Mouse (Mus musculus) heart, embryonic 11.5 days (tissue): ENCODE data around the gene Phf3. TPM values are rescaled to one million over a fixed set of nuclear protein-coding genes. Genes with fewer than 3 reads are reported as not detected.
A peak's percentile ranks its signal among the peaks of the same experiment; 100 is the strongest.
"Not testable (repeated sequence)": the region's sequence is repeated elsewhere in the genome, so short reads cannot be mapped to it uniquely, and the experiment has no call there.

Experiments
- ATAC-seq: fragments of 200-750 bp; cut with Nextera tagmentation; replicated peaks from 2 replicates; pipeline ENCODE4 v1.8.0; 2017; ENCODE audit warnings: moderate library complexity; ENCODE audit not compliant: insufficient number of reproducible peaks, low FRiP score, low TSS enrichment
- H3K27ac ChIP-seq: fragments of 300-500 bp; sonication (generic); 2 replicates; pipeline ENCODE4 v1.5.1; 2014; ENCODE audit warnings: mild to moderate bottlenecking, low read depth, low read length
- H3K27me3 ChIP-seq: fragments of 300-500 bp; sonication (generic); 2 replicates; pipeline ENCODE4 v1.6.1; 2014; ENCODE audit warnings: mild to moderate bottlenecking, low read length, mixed read lengths; ENCODE audit not compliant: control insufficient read depth, insufficient read depth
- H3K36me3 ChIP-seq: fragments of 300-500 bp; sonication (generic); 2 replicates; pipeline ENCODE4 v1.6.1; 2014; ENCODE audit warnings: mild to moderate bottlenecking, low read length, moderate library complexity, mixed read lengths; ENCODE audit not compliant: control insufficient read depth, insufficient read depth
- H3K4me1 ChIP-seq: fragments of 300-500 bp; sonication (generic); 2 replicates; pipeline ENCODE4 v1.6.1; 2014; ENCODE audit warnings: low read length; ENCODE audit not compliant: control insufficient read depth, insufficient read depth
- H3K4me2 ChIP-seq: fragments of 300-500 bp; sonication (generic); 2 replicates; pipeline ENCODE4 v1.6.1; 2014; ENCODE audit warnings: mild to moderate bottlenecking, moderate library complexity
- H3K4me3 ChIP-seq: fragments of 300-500 bp; sonication (generic); 2 replicates; pipeline ENCODE4 v1.5.1; 2014; ENCODE audit warnings: low read depth, low read length
- H3K9ac ChIP-seq: fragments of 300-500 bp; sonication (generic); 2 replicates; pipeline ENCODE4 v1.6.1; 2014; ENCODE audit warnings: mild to moderate bottlenecking, low read depth, low read length, moderate library complexity
- H3K9me3 ChIP-seq: fragments of 300-500 bp; sonication (generic); replicated peaks from 2 replicates; pipeline ENCODE4 v1.6.1; 2016; ENCODE audit warnings: low read length; ENCODE audit not compliant: control insufficient read depth
- WGBS: fragments of 180-500 bp; shearing (Covaris S2); extraction: QIAGEN DNeasy Blood & Tissue Kit; methylation state at CpG from one replicate; pipeline ENCODE4 v1.1.7; 2014; ENCODE audit not compliant: insufficient replicate concordance; 5-methylcytosine and 5-hydroxymethylcytosine counted together
- polyA plus RNA-seq: library from polyadenylated mRNA; unstranded; fragments of >200 nt; fragmentation: Nextera tagmentation; extraction: Ambion mirVana; gene quantifications from 2 replicates; pipeline ENCODE4 v1.2.1, GENCODE M21; 2014

Gene Phf3
- polyA plus RNA-seq, 1 experiment from 2014 or later: 39.4 TPM

GRCm38 (mm10) chr1:30895366-30895765 is 21.6 kb upstream of the Phf3 start:
- not testable (repeated sequence) for H3K4me3 ChIP-seq, ATAC-seq, H3K9me3 ChIP-seq, H3K4me1 ChIP-seq, H3K27ac ChIP-seq, H3K36me3 ChIP-seq, H3K4me2 ChIP-seq, H3K9ac ChIP-seq, H3K27me3 ChIP-seq

- not testable (repeated sequence) for ATAC-seq
These were observed 10.1 kb upstream of the Phf3 start for GRCm38 (mm10) chr1:30883806-30884205.

GRCm38 (mm10) chr1:30875746-30876145 is 2.0 kb upstream of the Phf3 start:
- no peak overlapping the region for H3K9ac ChIP-seq
- H3K36me3 ChIP-seq: no peaks in the 10 kb centered on the region
- no peak for ATAC-seq
- H3K4me3 ChIP-seq: no peak overlapping the region
- peaks cover 4% of the 10 kb centered on the region; the same call in 1 of the 2 replicates for H3K4me1 ChIP-seq
- no peak overlapping the region for H3K27ac ChIP-seq
- H3K27me3 ChIP-seq: no peaks in the 10 kb centered on the region
- no peak overlapping the region for H3K4me2 ChIP-seq
- H3K9me3 ChIP-seq: no peaks in the 10 kb centered on the region

More at GRCm38 (mm10) chr1:30883806-30884205, 10.1 kb upstream of the Phf3 start:
- H3K4me2 ChIP-seq, H3K9ac ChIP-seq, H3K27me3 ChIP-seq, H3K27ac ChIP-seq, H3K4me3 ChIP-seq, H3K4me1 ChIP-seq, H3K9me3 ChIP-seq, H3K36me3 ChIP-seq: not testable (repeated sequence)
- WGBS: 91% methylated on average over 1 of the region's 1 CpGs

GRCm38 (mm10) chr1:30874261-30875131 is 775 bp upstream of the Phf3 start:
- H3K4me2 ChIP-seq: peak overlapping the region; percentile 61
- peaks cover 4% of the 10 kb centered on the region; the same call in 1 of the 2 replicates for H3K4me1 ChIP-seq
- H3K9me3 ChIP-seq: no peaks in the 10 kb centered on the region
- peak overlapping the region; percentile 92 for H3K4me3 ChIP-seq
- no peak; the same call in 1 of the 2 replicates for ATAC-seq
- peak overlapping the region; percentile 96 for H3K9ac ChIP-seq
- no peaks in the 10 kb centered on the region for H3K36me3 ChIP-seq
- H3K27me3 ChIP-seq: no peaks in the 10 kb centered on the region
- H3K27ac ChIP-seq: peak overlapping the region; percentile 99
- 53% methylated on average over 15 of the region's 15 CpGs for WGBS

GRCm38 (mm10) chr1:30872836-30873540 is 733 bp downstream of the Phf3 start:
- Histone ChIP-seq H3K4me3 (peak overlapping the region; percentile 92), H3K27ac (peak overlapping the region; percentile 99), H3K4me2 (peak overlapping the region; percentile 61), H3K36me3 (no peaks in the 10 kb centered on the region), H3K4me1 (peaks cover 4% of the 10 kb centered on the region; the same call in 1 of the 2 replicates), H3K27me3 (no peaks in the 10 kb centered on the region), H3K9ac (peak overlapping the region; percentile 96), H3K9me3 (no peaks in the 10 kb centered on the region)
- WGBS: under 1% methylated on average over 61 of the region's 79 CpGs
- peak; percentile 80 for ATAC-seq

GRCm38 (mm10) chr1:30867786-30868185 is 5.9 kb downstream of the Phf3 start:
- WGBS: 90% methylated on average over 4 of the region's 4 CpGs
- H3K4me3 ChIP-seq: no peak overlapping the region
- H3K9ac ChIP-seq: no peak overlapping the region
- peaks cover 4% of the 10 kb centered on the region; the same call in 1 of the 2 replicates for H3K4me1 ChIP-seq
- H3K4me2 ChIP-seq: no peak overlapping the region
- no peaks in the 10 kb centered on the region for H3K27me3 ChIP-seq
- H3K9me3 ChIP-seq: no peaks in the 10 kb centered on the region
- ATAC-seq: no peak
- H3K27ac ChIP-seq: no peak overlapping the region
- H3K36me3 ChIP-seq: no peaks in the 10 kb centered on the region

GRCm38 (mm10) chr1:30852518-30852917 is 21.2 kb downstream of the Phf3 start:
- no peak for ATAC-seq
- peaks cover 2% of the 10 kb centered on the region; the same call in 1 of the 2 replicates for H3K4me1 ChIP-seq
- H3K9ac ChIP-seq: no peak overlapping the region
- H3K4me2 ChIP-seq: no peak overlapping the region
- no peaks in the 10 kb centered on the region for H3K36me3 ChIP-seq
- H3K4me3 ChIP-seq: no peak overlapping the region
- no peaks in the 10 kb centered on the region for H3K27me3 ChIP-seq
- no peaks in the 10 kb centered on the region for H3K9me3 ChIP-seq
- 76% methylated on average over 3 of the region's 3 CpGs for WGBS
- H3K27ac ChIP-seq: no peak overlapping the region

- no peak overlapping the region for H3K27ac ChIP-seq
- H3K4me1 ChIP-seq: peaks cover 2% of the 10 kb centered on the region; the same call in 1 of the 2 replicates
- no peak overlapping the region for H3K9ac ChIP-seq
- H3K27me3 ChIP-seq: no peaks in the 10 kb centered on the region
- H3K36me3 ChIP-seq: no peaks in the 10 kb centered on the region
- H3K9me3 ChIP-seq: no peaks in the 10 kb centered on the region
- H3K4me3 ChIP-seq: no peak overlapping the region
- WGBS: 77% methylated on average over 3 of the region's 3 CpGs
- ATAC-seq: no peak
- no peak overlapping the region for H3K4me2 ChIP-seq
These were observed 21.8 kb downstream of the Phf3 start for GRCm38 (mm10) chr1:30851920-30852319.
